21 mouse cellular contexts compared by ENCODE assay signal in the genomic region with DNA sequence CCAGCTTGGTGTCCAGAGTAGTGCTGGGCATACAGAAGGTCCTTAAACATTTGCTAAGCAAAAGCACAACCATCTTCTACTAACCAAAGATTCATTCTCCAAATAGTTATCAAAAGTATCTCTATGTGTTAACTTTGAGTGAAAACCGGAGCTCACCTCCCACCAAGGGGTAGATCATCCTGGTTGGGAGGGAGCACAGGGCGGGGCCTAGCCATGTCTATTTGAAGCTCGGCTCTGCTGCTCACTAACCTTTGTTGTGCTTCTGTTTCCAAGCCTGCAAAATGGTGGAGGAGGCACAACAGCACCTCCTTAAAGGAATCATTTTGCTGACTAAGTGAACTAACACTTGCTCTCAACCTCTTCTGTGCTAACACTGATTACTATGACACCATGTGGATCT.
A peak's percentile ranks its signal among the peaks of the same experiment; 100 is the strongest.
DNase-seq lines count a peak whose midpoint lies in the region; ATAC-seq and TF ChIP-seq lines count a peak whose summit lies in the region.
"Had no signal": no experiment of that assay in that cellular context is flagged by ENCODE, and none has a peak within 500 bp of the region (broad histone marks: within the 10 kb centered on the region; RNA-seq: fewer than 3 reads in every experiment).

No protein-coding gene starts in this region.

- TF ChIP-seq CTCF in liver, embryonic 14.5 days (IDR thresholded peaks at IDR 0.05; ENCODE audit: low read depth), result no peak

- no peaks in the 10 kb centered on the region for H3K36me3 ChIP-seq in liver, embryonic 14.5 days (replicated peaks; ENCODE audit: control insufficient read depth, insufficient read depth, low read depth)
- H3K36me3 ChIP-seq in hindbrain, embryonic 14.5 days (replicated peaks; ENCODE audit: control insufficient read depth, insufficient read depth), result no peaks in the 10 kb centered on the region
- H3K36me3 ChIP-seq: embryonic facial prominence, embryonic 15.5 days; forebrain, embryonic 12.5 days; heart, embryonic 12.5 days; hindbrain, embryonic 10.5 days; hindbrain, embryonic 15.5 days had no signal

- peak overlapping the region; percentile 76 for H3K27ac ChIP-seq in liver, embryonic 14.5 days
- no peak overlapping the region for H3K27ac ChIP-seq in hindbrain, embryonic 14.5 days
- H3K27ac ChIP-seq: embryonic facial prominence, embryonic 15.5 days; forebrain, embryonic 12.5 days; hindbrain, embryonic 10.5 days; hindbrain, embryonic 15.5 days had no signal

- DNase-seq in heart, adult 11 months, result peak; percentile 50
- no peak for DNase-seq in heart, adult 18-20 months
- DNase-seq in liver, result peak; percentile 69
- DNase-seq in liver, embryonic 14.5 days (ENCODE audit: low read depth in 3 of 3, low spot score in 3 of 3), result no peak
- no peak for DNase-seq in hindbrain, embryonic 14.5 days (ENCODE audit: low spot score)
- DNase-seq: adrenal gland, postnatal 14 days; B cell, adult 2 months; cerebellum, adult 18-20 months; cerebellum, adult 9-11 months; embryo, embryonic 11 days; gastrocnemius, postnatal 10 days had no signal

- H3K27me3 ChIP-seq in liver, embryonic 14.5 days (ENCODE audit: control insufficient read depth, insufficient read depth, low read length), result no peaks in the 10 kb centered on the region
- H3K27me3 ChIP-seq in hindbrain, embryonic 14.5 days (ENCODE audit: control insufficient read depth, insufficient read depth, low read length), result no peaks in the 10 kb centered on the region
- H3K27me3 ChIP-seq: embryonic facial prominence, embryonic 15.5 days; forebrain, embryonic 12.5 days; hindbrain, embryonic 15.5 days had no signal

- peak overlapping the region; percentile 51 for H3K9ac ChIP-seq in liver, embryonic 14.5 days (replicated peaks)
- no peak overlapping the region for H3K9ac ChIP-seq in hindbrain, embryonic 14.5 days
- H3K9ac ChIP-seq: embryonic facial prominence, embryonic 15.5 days; forebrain, embryonic 12.5 days; heart, embryonic 12.5 days; hindbrain, embryonic 15.5 days had no signal

- no peaks in the 10 kb centered on the region for H3K9me3 ChIP-seq in liver, embryonic 14.5 days (ENCODE audit: control insufficient read depth, low read length)
- H3K9me3 ChIP-seq in hindbrain, embryonic 14.5 days (ENCODE audit: control insufficient read depth, low read length), result no peaks in the 10 kb centered on the region
- H3K9me3 ChIP-seq: embryonic facial prominence, embryonic 15.5 days; forebrain, embryonic 12.5 days; heart, embryonic 12.5 days; hindbrain, embryonic 10.5 days; hindbrain, embryonic 15.5 days had no signal

- no peak overlapping the region for H3K4me3 ChIP-seq in liver, embryonic 14.5 days (ENCODE audit: insufficient read depth in 1 of 2, low read depth in 2 of 2, low read length in 2 of 2)
- H3K4me3 ChIP-seq in hindbrain, embryonic 14.5 days (replicated peaks; ENCODE audit: low read length), result no peak overlapping the region
- H3K4me3 ChIP-seq: embryonic facial prominence, embryonic 15.5 days; erythroblast, embryonic 14.5 days; forebrain, embryonic 12.5 days; heart, embryonic 12.5 days; hindbrain, embryonic 10.5 days; hindbrain, embryonic 15.5 days had no signal

- peak; percentile 50 for ATAC-seq in liver, embryonic 14.5 days (ENCODE audit: insufficient read depth)
- ATAC-seq in megakaryocyte-erythroid progenitor cell, adult 5-6 weeks (replicated peaks; ENCODE audit: low FRiP score, low TSS enrichment, poor library complexity, severe bottlenecking), result peak; percentile 19; the same call in 1 of the 2 replicates
- no peak for ATAC-seq in hindbrain, embryonic 14.5 days (ENCODE audit: low FRiP score)
- no peak for ATAC-seq in cerebellum, adult (ENCODE audit: insufficient number of reproducible peaks, low FRiP score, low TSS enrichment)
- ATAC-seq: CD4-positive, CD25-positive, alpha-beta regulatory T cell, adult 4 months; forebrain, embryonic 16.5 days had no signal

- TF ChIP-seq EP300 in liver, embryonic 14.5 days (IDR thresholded peaks at IDR 0.05; ENCODE audit: low read depth), result no peak

- peaks cover 27 to 53% of the 10 kb centered on the region in 2 experiments for H3K4me1 ChIP-seq in liver, embryonic 14.5 days (replicated peaks; ENCODE audit: control insufficient read depth in 2 of 2, insufficient read depth in 2 of 2, low read length in 1 of 2)
- H3K4me1 ChIP-seq in hindbrain, embryonic 14.5 days (replicated peaks; ENCODE audit: control insufficient read depth, insufficient read depth, low read length), result no peaks in the 10 kb centered on the region
- H3K4me1 ChIP-seq: embryonic facial prominence, embryonic 15.5 days; heart, embryonic 12.5 days had no signal

- H3K4me2 ChIP-seq in liver, embryonic 14.5 days (ENCODE audit: low read depth), result no peak overlapping the region
- no peak overlapping the region for H3K4me2 ChIP-seq in hindbrain, embryonic 14.5 days (replicated peaks)
- H3K4me2 ChIP-seq: embryonic facial prominence, embryonic 15.5 days; forebrain, embryonic 12.5 days; heart, embryonic 12.5 days; hindbrain, embryonic 15.5 days had no signal

- WGBS in liver, embryonic 14.5 days (ENCODE audit: insufficient replicate concordance), result 35% methylated on average over 3 of the region's 3 CpGs
- WGBS in hindbrain, embryonic 14.5 days, result 76% methylated on average over 3 of the region's 3 CpGs

Comparison
In these comparisons a context has a peak if more than half of its experiments do, and no peak if none do; other contexts are left out.
1. DNase-seq: peak in heart, adult 11 months (single experiment) and liver (single experiment); none in heart, adult 18-20 months (0 of 2), liver, embryonic 14.5 days (0 of 3) and hindbrain, embryonic 14.5 days (single experiment).
2. ATAC-seq: peak in liver, embryonic 14.5 days (single experiment) and megakaryocyte-erythroid progenitor cell, adult 5-6 weeks (single experiment); none in hindbrain, embryonic 14.5 days (single experiment) and cerebellum, adult (single experiment).